Mouse (Mus musculus) cerebellum, adult 18-20 months (tissue): ENCODE measurements around the gene Aqp9.
"Not testable (repeated sequence)": the region's sequence is repeated elsewhere in the genome, so short reads cannot be mapped to it uniquely, and the experiment has no call there.

Source experiments
- DNase-seq, 2 experiments: peaks; one replicate each; pipeline ENCODE4 v3.0.0; 2021

Aqp9 gene

DNA sequence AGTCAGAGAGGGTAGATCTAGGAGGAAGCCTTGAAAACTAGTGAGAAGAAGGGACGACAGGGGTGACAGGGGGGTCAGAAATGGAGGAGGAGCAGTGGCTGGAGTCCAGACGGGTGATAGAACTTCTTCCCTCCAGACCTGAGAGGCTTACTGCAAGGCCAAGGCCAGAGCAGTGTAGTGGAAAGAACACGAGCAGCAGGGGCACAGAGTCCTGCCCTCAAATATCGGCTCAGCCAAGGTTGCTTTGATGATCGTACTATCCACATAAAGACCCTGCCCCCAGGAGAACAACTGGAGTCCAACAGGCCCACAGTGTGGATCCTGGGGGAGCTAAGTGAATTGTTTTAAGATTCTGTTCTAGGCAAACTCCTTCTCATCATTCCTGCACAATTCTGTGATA, 33.4 kb downstream of the Aqp9 start:
- no peak for DNase-seq

DNA sequence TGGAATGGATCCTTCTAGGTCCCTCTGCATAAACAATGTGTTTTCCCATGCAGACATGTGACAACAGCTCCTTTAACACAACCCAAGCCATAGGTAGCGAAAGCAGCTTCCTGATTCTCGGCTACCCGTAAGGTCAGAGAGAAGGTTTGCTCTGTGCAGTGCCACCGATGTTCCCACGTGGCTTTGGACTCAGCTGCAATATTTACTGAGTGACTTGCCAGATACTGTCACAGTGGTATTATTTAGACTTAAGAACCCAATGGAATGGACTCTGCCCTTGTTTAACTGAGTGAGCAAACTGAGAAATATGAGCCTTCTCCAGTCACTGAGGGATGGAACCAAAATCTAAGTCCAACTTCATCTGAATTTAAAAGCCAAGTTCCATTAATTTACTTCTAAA, 35.3 kb downstream of the Aqp9 start:
- DNase-seq: no peak

DNA sequence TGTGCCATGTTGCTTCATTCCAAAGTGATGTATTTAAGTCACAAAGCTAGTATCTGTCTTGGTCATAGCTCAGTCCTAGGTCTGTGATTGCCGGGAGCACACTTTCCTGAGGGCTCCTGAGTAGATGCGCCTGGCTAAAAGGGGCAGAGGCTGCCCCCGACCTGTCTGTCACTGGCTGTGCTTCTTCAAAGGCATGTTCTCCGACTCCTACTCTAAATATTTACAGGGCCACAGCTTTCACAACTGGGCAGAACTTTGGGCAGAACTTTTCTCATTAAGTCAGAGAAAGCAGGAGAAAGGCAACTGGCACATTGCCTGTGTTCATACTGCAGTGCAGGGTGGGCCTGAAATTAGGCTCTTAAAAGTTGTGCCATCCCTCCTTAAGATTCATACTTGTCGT, 36.7 kb downstream of the Aqp9 start:
- DNase-seq: no peak

DNA sequence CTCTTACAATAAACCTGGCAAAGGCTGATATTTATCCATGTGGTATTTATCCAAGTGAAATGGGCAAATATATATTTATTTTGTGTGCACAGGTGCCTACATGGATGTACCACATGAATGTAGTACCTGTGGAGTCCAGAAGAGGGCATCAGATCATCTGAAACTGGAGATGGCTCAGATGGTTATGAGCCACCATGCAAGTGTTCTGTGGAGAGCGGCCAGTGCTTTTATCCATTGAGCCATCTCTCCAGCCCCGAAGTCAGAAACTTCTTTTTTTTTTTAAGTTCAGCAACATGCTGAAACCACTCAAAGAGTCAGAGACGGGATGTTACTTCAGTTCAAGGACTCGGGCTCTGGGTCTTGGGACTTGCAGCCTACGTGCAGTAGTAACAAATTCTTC, 39.6 kb downstream of the Aqp9 start:
- peak; percentile 33 to 44 for DNase-seq

DNA sequence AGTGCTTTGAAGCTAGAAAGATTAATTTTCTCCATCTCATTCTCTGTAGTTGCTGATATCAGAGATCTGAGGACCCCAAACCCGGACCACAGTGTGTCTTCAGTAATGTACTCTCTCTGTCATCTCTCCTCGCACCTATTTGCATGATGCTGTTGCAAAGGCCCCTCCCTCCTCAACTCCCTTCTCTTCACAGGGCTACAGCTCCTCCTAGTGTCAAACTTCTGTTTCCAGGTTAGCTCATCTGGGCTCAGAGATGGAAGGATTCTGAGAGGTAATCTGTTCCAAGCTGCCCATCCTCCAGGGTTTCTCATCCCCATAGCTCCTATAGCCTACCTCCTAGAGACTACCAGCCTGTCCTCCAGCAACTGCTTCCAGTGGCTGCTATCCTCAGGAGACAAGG, 42.3 kb downstream of the Aqp9 start:
- DNase-seq: peak; percentile 30 to 43

DNA sequence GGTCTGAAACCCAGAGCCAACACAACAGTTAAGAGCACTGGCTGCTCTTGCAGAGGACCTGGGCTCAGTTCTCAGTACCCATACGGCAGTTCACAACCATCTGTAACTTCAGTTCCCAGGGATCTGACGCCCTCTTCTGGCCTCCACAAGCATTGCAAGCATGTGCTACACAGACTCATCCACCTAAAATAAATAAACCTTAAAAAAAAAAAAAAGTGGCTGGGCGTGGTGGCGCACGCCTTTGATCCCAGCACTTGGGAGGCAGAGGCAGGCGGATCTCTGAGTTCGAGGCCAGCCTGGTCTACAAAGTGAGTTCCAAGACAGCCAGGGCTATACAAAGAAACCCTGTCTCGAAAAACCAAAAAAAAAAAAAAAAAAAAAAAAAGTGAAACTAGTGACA, 45.4 kb downstream of the Aqp9 start:
- not testable (repeated sequence) for DNase-seq

DNA sequence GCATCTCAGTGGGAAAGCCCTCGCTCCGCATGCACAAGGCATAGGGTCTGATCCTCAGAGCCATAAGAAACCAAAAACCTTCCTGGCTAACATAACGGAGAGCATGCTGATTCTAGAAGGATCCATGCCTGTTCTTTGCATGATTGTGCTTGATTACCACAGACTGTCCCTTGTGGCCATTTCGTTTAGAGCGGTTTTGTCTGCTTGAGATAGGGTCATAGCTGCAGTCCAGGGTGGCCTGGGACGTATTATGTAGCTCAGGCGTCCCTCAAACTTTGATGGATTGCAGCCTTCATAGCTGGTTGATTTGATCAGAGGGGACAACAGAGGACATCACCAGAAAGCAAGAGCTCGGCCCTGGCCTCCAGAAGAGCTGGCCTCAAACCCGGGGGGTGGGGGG, 47.6 kb downstream of the Aqp9 start:
- DNase-seq: no peak

DNA sequence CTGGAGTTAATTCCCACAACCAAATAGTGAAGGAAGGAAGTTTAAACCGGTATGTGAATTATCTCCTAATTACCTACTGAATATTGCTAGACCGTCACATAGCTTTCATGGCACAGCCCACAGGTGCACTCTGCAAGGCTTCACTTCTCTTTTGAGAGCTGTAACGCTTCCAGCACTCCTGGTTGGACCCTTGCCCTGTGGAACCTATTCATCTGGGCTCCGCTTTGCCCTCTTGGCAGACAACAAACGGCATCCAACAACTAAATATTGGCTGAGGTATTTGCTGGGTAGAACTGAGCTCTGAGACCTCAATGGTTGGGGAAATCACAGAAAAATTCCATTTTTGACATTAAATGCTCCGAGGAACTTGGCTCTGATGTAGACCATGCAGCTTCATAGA, 55.3 kb downstream of the Aqp9 start:
- peak; percentile 6 to 15 for DNase-seq

DNA sequence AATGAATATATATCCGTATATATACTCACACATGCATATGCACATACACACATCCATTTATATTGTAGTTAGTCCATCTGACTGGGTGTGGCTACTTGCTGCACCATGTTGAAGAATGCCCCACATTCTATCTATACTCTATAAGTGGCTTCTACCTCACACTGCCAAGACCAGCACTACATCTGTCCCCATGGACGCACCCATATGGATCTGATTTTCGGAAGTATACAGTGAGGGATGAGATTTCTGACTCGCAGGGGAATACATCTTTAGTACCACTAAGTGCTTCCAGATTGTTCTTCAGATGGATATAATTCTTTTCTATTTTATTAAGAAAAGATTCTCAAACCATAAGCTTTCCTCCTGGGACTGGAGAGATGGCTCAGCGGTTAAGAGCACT, 65.0 kb downstream of the Aqp9 start:
- DNase-seq: no peak

DNA sequence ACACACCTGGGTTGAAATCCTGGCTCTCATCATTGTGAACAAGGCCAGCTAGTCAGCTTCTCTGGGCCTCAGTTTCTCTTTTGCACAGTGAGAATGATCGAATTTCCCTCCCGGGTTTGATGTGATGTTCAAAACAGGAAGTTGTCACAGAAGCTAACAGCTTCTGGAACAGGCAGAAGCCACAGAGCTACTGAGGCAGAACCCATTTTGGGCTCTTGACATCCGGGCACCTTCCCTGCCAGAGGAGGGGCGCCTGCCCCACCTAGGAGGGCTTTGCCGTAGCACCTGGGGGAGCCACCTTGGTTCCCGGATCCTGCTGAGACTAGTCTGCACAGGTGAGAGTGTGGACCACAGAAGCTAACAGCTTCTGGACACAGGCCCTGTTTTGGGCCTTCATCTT, 74.4 kb downstream of the Aqp9 start:
- DNase-seq: no peak

DNA sequence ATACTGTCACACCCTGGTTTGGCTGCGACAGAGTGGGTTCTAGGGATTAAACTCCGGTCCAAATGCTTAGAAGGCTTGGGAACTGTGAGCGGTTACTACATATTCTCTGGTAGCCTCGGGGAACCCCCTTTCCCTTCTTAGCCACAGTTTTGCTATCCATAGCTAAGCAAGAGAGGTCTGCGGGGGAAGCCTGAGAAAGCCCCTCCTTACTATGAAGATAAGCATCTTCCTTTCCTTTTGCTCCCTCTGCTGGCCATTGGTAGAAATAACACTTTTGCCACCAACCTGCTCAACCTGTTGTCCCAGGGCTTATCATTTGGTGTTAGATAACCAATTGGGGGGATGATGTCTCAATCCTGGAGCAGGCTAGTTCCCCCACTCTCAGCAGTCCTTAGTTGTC, 76.4 kb downstream of the Aqp9 start:
- peak; percentile 64 to 69 for DNase-seq

DNA sequence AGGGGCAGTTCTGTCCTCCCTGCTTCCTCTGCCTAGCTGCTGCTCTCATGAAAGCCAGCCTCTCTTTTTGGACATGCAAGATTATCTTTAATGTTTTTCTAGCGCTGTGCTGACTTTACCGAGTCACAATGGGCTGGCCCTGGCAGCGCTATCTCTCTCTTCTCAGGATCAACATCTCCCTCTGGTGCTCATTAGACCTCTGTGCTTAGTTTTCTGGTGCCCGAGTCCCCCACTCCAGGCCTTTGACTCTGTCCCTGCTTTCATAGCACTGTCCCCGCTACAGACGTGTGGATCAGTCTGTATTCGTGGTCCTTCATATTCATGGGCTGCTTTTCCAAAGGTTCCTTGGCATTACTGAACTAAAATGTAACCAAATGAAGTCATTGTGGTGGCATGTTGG, 89.3 kb downstream of the Aqp9 start:
- no peak for DNase-seq

DNA sequence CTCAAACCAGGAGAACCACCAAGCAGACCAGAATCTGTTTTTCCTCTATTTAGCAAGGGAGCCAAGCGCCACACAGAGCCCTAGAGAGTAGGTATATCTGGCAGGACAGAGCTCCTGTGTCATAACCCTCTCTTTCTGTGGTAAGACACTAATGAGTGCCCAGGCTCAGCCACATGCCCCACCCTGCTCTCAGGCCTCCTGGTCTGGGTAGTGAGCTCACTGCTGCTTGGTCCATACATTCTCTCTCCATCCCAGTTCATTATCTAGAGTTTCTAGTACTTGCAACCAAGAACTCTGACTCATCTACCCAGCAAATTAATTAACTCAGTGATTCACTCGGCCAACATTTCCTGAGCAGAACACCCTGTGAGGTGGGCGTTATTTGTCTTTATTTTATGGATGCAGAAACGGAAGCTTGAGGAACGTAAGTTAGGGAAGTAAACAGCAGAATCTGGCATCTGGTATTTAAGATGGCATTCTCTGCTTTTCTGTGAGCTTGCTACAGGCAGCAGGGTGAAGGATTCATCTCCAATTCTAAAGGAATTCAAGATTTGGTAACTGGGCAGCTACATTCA, 91.1 kb downstream of the Aqp9 start:
- no peak for DNase-seq

DNA sequence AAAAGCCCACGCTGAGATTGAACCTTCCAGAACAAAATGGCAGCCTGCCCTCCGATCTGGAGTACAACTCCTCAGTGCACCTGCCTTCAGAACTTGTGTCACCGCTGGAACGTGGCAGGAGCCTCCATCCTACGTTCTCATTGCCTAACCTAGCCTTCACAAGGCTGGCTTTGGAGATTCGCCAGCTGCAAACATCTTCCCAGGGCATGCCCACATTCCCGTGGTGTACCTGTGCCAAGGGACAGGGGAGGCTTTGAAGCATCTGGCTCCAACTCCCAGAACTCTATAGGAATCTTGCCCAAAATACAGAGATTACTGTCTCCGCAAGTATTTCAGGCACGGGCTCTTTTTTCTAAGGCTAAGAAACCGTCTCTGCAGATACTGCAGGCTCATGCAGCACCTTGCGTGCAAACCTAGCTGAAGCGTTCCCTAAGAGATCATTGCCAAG, 92.3 kb downstream of the Aqp9 start:
- no peak for DNase-seq

DNA sequence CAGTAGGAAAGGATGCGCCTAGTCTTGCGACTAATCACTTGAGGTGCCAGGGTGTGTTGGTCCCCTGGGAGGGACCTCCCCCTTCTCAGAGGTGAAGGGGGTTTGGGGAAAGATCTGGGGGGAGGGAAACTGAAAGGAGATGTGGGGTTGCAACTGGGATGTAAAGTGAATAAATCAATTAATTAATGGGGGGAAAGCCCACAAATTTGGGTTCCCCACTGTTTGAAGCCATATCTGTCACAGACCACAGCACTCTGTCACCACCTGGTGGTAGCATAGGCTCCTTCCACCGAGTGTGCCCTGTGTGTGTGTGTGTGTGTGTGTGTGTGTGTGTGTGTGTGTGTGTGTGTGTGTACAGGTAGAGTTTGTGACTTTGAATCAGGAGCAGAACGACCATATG, 94.7 kb downstream of the Aqp9 start:
- peak; percentile 65 to 74 for DNase-seq

DNA sequence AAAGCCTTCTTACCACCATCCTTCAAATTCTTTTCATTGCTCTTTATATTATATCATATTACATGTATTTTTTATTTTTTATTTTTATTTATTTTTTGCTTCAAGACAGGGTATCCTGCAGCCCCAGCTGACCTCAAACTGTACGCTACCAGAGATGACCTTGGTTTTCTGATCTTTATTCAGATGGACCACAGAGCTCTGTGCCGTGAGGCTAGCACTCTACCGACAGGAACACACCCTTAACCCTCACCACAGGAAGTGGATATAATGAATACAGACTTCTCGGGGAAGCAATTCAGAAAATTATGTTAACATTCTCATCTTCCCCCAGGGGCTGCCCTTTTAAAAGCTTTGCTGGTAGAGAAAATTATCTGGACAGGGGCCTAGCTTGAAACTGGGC, 95.4 kb downstream of the Aqp9 start:
- DNase-seq: no peak

DNA sequence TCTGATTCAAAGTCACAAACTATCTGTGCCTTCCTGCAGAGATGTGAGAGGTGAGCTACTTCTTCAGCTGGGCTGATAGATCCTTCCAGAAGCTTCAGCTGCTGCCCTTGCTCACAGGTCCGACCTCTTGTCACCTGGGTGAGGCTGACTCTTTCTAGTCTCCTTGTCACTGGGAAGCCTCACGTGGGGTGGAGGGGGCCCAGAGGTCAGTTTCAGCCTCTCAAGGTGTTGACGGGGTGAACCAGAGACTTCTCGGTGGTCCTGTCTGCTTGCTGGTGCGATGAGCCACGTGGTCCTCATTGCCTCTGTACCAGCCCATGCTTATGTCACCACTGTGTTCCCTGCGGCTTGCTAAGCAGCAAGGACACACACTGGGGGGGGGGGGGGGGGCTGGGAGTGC, 96.0 kb downstream of the Aqp9 start:
- DNase-seq: peak in 1 of 2 experiments; percentile 45

DNA sequence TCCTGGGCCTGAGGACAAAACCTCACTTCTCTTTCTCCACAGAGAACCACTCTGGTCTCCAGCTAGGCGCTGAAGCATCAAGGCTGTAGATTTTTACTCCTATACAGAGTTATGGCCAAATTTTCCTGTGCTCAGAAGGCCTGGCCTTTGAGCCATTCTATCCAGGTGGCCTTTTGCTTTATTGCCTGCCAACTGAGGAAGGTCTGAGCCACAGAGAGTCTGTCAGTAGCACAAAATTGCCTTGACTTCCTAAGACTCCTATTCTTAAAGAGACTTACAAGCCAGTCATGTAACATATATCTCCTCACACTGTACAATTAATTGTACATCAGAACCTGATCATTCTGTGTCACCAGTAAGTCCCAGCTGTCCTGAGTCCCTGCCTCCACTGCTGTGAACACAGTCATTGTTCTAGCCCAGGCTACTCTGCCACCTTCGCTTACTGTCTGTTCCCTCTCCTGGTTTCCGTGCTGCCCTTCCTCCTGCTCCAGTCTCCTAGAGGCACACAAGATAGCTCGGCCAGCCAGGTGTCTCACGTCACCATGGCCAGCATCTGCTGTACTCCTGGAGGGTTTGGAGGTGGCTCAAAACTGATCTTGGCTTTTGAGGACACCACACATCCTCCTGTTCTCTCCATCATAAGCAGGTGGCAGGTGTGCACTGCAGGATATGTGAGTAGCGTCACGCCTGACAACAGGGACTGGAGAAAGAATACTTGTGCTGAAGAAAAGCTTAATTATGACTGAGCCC, 96.7 kb downstream of the Aqp9 start:
- DNase-seq: peak; percentile 80 to 86

DNA sequence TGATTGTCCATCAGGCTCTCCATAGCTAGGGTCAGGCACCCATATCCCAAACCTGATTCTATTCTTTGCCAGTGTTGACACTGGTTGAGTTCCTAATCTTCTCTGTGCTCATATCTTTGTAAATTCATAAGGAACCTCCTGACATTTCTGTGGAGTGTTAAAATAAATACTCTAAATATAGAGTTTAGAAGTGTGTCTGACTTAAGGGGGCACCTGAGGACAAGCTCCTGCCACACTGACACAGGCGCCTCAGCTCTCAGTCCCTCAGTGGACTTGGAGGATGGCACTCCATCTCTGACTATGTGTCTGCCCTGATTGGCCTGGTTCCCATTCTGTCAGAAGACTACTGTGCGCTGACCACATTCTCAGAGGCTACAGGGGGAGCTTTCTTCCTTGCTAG, 97.9 kb downstream of the Aqp9 start:
- no peak for DNase-seq

DNA sequence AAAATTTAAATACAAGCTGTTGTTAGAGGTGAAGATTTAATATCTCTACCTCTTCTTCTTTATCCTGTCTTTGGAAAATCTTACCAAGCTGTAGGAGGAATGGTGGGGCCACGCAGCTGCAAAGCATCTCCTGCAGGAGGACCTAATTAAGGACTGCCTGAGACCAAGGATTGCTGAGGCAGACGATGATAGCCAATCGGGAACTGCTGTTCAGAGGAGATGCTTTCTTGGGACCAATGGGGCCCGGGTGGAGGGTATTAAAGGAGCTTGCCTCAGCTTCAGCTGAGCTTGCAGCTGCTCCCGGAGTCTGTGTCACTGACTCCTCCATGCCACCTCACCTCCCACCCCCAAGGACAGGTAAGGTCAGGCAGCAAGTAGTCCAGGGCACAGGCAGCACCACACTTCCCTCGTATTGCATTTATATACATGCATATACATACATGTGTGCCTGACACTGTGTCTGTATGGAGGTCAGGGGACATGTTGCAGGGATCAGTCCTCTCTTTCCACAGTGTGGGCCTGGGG, 99.6 kb downstream of the Aqp9 start:
- DNase-seq: no peak

DNA sequence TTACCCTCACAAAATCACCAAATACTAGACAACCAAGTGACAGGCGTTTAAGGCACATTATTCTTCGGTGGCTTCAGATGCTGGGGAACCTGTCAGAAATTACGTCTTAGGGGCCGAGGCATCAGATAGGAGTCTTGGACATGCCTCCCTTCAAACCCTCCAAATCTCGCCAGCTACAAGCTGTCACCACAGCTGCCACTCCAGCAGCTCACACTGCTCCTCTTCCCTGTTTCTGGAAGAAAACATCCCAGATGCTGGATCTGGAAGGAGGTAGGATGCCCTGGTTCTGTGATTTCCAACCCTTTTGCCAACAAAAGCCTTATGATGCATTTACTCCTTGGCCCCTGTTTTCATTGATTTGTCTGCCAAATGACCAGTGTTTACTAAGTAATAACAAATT, 101.3 kb downstream of the Aqp9 start:
- DNase-seq: no peak

DNA sequence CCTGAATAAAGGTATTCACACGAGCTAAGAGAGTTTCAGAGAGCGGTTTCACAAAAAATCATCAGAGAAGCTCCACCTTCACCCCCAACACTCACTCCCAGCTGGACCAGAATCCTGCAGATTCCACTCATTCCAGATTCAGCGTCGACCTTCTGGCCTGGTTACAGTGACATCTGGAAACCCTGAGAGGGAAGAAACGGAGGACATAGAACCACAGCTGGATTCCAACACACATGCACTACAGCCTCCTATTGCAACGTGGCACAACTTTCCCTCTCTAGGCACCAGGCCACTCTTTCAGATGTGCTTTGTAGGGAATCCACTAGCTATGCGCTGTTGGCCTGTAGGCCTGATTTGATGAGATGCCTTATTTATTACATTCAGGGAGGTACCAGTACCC, 102.0 kb downstream of the Aqp9 start:
- DNase-seq: no peak

DNA sequence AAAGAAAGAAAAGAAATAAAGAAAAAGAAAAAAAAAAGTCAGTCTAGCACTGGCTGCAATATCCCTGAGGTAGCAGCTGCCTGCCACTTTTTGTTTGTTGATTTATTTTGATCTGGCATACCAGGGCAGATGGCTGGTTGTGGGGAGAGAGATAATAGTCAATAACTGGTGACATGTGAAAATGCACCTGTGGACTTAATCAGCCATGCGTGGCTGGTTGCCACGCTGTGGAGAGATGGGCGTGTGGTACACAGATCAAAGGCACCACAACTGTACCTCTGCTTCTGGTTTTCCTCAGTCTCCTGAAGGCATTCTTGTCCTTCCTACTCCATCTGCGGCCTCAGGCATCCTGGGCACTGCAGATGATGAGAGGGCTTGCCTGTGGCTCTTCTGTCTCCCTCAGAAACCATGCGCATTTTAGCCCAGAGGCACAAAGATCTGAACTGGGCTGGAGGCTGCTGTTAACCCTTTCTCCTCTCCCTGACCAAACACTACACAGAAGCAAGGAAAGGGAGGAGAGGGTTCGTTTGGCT, 103.1 kb downstream of the Aqp9 start:
- no peak for DNase-seq

DNA sequence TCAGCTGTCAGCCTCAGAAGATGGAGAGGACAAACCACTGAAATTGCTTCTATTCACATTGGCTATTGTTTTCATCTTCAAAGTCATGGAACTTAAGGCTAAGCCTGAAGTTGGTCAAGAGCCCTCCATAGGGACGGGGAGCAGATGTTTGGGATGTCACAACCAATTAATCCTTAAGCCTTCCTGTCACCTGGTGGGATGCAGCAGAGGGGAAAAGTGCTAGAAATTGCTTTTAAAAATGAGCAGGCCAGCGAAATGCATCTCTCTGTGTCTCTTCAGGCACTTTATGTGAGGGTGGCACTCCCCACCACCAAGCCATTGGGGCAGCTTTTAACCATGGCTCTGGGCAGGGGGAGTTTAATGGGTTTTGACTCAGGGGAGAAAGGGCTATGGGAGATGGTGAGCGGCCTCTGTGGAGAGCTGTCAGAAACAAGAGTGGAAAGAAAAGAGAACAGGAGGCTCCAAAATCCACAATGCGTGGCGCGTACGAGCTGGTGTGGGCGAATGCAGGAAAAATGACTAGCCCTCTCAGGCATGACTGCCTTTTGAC, 104.1 kb downstream of the Aqp9 start:
- DNase-seq: no peak
